Mouse (Mus musculus) telencephalon, adult 2 months (tissue): ENCODE measurements around the gene Gm9922.

Source experiments
- DNase-seq: peaks from one replicate; pipeline ENCODE4 v3.0.0-alpha.2; 2011; ENCODE audit warnings: low read depth, low spot score

The Gm9922 gene

GRCm38 (mm10) chr14:101729237-101729971 lies at the start of gene Gm9922, which contains the start of gene Lmo7:
Gene Gm9922 (minus strand): TSS chr14:101729814.
Gene Lmo7 (plus strand): TSS chr14:101729957.
- DNase-seq: no peak

GRCm38 (mm10) chr14:101778426-101778825 lies 48.8 kb upstream of the Gm9922 start:
- DNase-seq: no peak

GRCm38 (mm10) chr14:101777129-101777493 lies 47.5 kb upstream of the Gm9922 start:
- no peak for DNase-seq

- no peak for DNase-seq
Observed at GRCm38 (mm10) chr14:101776296-101777128, 46.9 kb upstream of the Gm9922 start.

GRCm38 (mm10) chr14:101774631-101775030 lies 45.0 kb upstream of the Gm9922 start:
- no peak for DNase-seq

- no peak for DNase-seq
Observed at GRCm38 (mm10) chr14:101771756-101772155, 42.1 kb upstream of the Gm9922 start.

GRCm38 (mm10) chr14:101771336-101771735 lies 41.7 kb upstream of the Gm9922 start:
- no peak for DNase-seq

- DNase-seq: no peak
Observed at GRCm38 (mm10) chr14:101763762-101764295, 34.2 kb upstream of the Gm9922 start.

GRCm38 (mm10) chr14:101762267-101762666 lies 32.7 kb upstream of the Gm9922 start:
- no peak for DNase-seq

GRCm38 (mm10) chr14:101755425-101755824 lies 25.8 kb upstream of the Gm9922 start:
- DNase-seq: no peak

- no peak for DNase-seq
Observed at GRCm38 (mm10) chr14:101750910-101751309, 21.3 kb upstream of the Gm9922 start.

GRCm38 (mm10) chr14:101748436-101748835 lies 18.8 kb upstream of the Gm9922 start:
- no peak for DNase-seq

- DNase-seq: no peak
Observed at GRCm38 (mm10) chr14:101747811-101748210, 18.2 kb upstream of the Gm9922 start.

GRCm38 (mm10) chr14:101746635-101747034 lies 17.0 kb upstream of the Gm9922 start:
- no peak for DNase-seq

GRCm38 (mm10) chr14:101737501-101737900 lies 7.9 kb upstream of the Gm9922 start:
- DNase-seq: no peak

GRCm38 (mm10) chr14:101733542-101734303 lies 4.1 kb upstream of the Gm9922 start:
- no peak for DNase-seq

GRCm38 (mm10) chr14:101729972-101730692 lies 518 bp upstream of the Gm9922 start:
- DNase-seq: no peak

- DNase-seq: no peak
Observed at GRCm38 (mm10) chr14:101714414-101714813, 15.2 kb downstream of the Gm9922 start.

- DNase-seq: no peak
Observed at GRCm38 (mm10) chr14:101707088-101707487, 22.5 kb downstream of the Gm9922 start.

GRCm38 (mm10) chr14:101704479-101704878 lies 25.1 kb downstream of the Gm9922 start:
- no peak for DNase-seq

- no peak for DNase-seq
Observed at GRCm38 (mm10) chr14:101688406-101688805, 41.2 kb downstream of the Gm9922 start.
